Mouse (Mus musculus): ENCODE results near the gene Crygc.

- TF ChIP-seq CTCF (IDR thresholded peaks at IDR 0.05; ENCODE audit: extremely low read depth, insufficient read depth, insufficient read length, insufficient replicate concordance) (no peak), POLR2A (IDR thresholded peaks at IDR 0.05; ENCODE audit: low read depth, low read length) (no peak)
Measured at GRCm38 (mm10) chr1:65040806-65041205, 32.7 kb downstream of the Crygc start.

All from spleen, adult 2 months (tissue).